Mouse (Mus musculus): ENCODE data around the gene Zfp120. TPM values are rescaled to one million over a fixed set of nuclear protein-coding genes. Genes with fewer than 3 reads are reported as not detected.

The Zfp120 gene
- 32.3 TPM for polyA plus RNA-seq (2015; fragmentation: Illumina TruSeq; extraction: RNeasy Lipid Tissue Mini Kit (QIAGEN cat#74804); ENCODE audit: insufficient read depth, low replicate concordance)

GRCm38 (mm10) chr2:150136435-150136897 is at the start of gene Zfp120:
Zfp120 (minus strand) TSS chr2:150136708.

GRCm38 (mm10) chr2:150181570-150181999 is 45.1 kb upstream of the Zfp120 start, which contains the start of gene Gm14139:
Gm14139 (plus strand) TSS chr2:150181755.

GRCm38 (mm10) chr2:150179579-150179978 is 43.1 kb upstream of the Zfp120 start, which contains the start of gene Gm10770:
Gm10770 (minus strand) TSS chr2:150179679.

Other genes with a start within 250 kb of the Zfp120 start
- not detected for gene Gm10770, start 43.0 kb upstream of the Zfp120 start, polyA plus RNA-seq (2015; fragmentation: Illumina TruSeq; extraction: RNeasy Lipid Tissue Mini Kit (QIAGEN cat#74804); ENCODE audit: insufficient read depth, low replicate concordance)
- 0.35 TPM for gene Gm14139, start 45.0 kb upstream of the Zfp120 start, polyA plus RNA-seq (2015; fragmentation: Illumina TruSeq; extraction: RNeasy Lipid Tissue Mini Kit (QIAGEN cat#74804); ENCODE audit: insufficient read depth, low replicate concordance)
- gene Zfp937, start 81.4 kb upstream of the Zfp120 start, polyA plus RNA-seq (2015; fragmentation: Illumina TruSeq; extraction: RNeasy Lipid Tissue Mini Kit (QIAGEN cat#74804); ENCODE audit: insufficient read depth, low replicate concordance): 5.6 TPM
- 22.0 TPM for gene Gm21994, start 118.9 kb upstream of the Zfp120 start, polyA plus RNA-seq (2015; fragmentation: Illumina TruSeq; extraction: RNeasy Lipid Tissue Mini Kit (QIAGEN cat#74804); ENCODE audit: insufficient read depth, low replicate concordance)
- 0.10 TPM for gene Gm14124, start 120.8 kb upstream of the Zfp120 start, polyA plus RNA-seq (2015; fragmentation: Illumina TruSeq; extraction: RNeasy Lipid Tissue Mini Kit (QIAGEN cat#74804); ENCODE audit: insufficient read depth, low replicate concordance)
- gene Gm10130, start 187.0 kb upstream of the Zfp120 start, polyA plus RNA-seq (2015; fragmentation: Illumina TruSeq; extraction: RNeasy Lipid Tissue Mini Kit (QIAGEN cat#74804); ENCODE audit: insufficient read depth, low replicate concordance): 7.6 TPM
- gene 3300002I08Rik, start 226.1 kb upstream of the Zfp120 start, polyA plus RNA-seq (2015; fragmentation: Illumina TruSeq; extraction: RNeasy Lipid Tissue Mini Kit (QIAGEN cat#74804); ENCODE audit: insufficient read depth, low replicate concordance): 6.5 TPM

Measured in spleen, adult 10 weeks (tissue).